Mouse (Mus musculus) neutrophil, adult 65 days (primary cell): ENCODE data around the gene Gm21209. TPM values are rescaled to one million over a fixed set of nuclear protein-coding genes. Genes with fewer than 3 reads are reported as not detected.

Experiments used
- total RNA-seq: library from RNA; stranded (reverse); gene quantifications from 2 replicates; pipeline ENCODE4 v1.2.4, GENCODE M21; 2023

The Gm21209 gene
- not detected in 2 replicates for total RNA-seq

GRCm38 (mm10) chrY:49570856-49571255 lies at the start of gene Gm21209:
Gene Gm21209, plus strand, starts transcription at chrY:49571156.

